Mouse (Mus musculus): Measurements from ENCODE around the gene Armh3.
A peak's percentile ranks its signal among the peaks of the same experiment; 100 is the strongest.
"Not testable (repeated sequence)": the region's sequence is repeated elsewhere in the genome, so short reads cannot be mapped to it uniquely, and the experiment has no call there.

The Armh3 gene

DNA sequence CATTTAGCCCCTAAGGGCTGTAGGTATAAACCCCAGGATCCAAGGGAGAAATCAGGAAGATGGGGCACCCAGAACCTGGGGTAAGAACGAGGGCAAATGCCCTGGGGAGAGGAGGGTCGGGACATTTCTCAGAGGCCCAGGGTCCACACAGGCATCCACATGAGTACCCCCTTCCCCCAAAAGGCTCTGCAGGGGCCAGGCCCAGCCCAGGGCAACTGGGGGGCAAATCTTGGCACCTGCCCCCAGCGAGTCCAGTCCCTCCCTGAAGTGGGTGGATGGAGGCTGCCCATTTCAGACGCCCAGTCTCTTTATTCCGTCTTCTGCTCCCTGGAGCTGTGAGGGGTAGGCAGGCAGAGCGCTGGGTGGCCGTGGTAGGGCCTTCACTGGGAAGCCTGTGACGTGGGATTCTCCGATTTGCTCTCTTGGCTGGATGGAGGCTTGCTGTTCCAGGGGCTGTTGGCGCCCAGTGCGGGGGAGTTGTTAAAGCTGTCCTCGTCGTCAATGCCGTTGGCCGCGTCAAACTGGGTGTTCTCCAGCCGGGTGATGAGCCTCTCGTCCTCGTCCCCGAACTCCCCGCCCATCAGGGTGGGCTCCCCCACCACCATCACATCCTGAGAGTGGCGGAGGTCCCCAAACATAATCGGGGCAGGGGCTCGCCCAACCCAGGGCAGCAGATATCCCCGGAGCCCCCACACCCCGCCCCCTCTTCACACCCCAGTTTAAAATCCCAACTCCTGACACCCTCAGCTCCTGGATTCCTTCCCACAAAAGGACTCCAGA, 34.6 kb upstream of the Armh3 start:
- no peak for DNase-seq (ENCODE audit: low read depth)

DNA sequence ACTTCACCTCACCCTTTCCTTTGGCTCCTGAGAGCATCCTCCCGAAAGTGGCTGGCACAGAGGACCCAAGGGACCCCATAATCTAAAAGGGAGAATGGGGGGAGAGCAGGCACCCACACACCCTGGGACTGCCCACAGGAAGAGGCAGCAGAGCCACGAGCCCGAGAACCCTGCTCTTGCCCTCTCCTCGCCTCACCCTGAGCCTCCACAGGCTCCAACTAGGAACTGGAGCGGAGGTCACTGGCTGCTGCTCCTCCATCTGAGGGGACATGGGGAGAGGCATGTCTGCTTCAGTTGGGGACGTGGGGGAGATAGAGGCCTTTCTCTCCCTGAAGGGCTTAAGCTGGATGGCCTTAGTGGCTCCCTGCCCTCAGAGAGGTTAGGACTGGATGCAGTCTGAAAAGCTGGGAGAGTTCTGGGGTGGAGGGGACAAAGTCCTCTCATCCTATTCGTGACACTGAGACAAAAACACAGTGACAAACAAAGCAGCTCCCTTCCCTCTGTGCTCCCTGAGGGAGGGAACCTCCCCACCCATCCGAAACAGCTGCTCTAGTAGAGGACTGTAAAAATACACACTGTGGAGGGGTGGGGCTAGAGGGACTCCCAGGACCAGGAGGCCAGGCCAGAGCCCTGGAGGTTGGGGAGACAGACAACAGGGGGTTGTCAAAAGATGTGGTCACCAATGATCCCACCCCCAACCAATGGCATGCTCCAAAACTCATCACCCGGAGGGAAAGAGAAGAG, 33.6 kb upstream of the Armh3 start:
- DNase-seq (ENCODE audit: low read depth), result no peak

DNA sequence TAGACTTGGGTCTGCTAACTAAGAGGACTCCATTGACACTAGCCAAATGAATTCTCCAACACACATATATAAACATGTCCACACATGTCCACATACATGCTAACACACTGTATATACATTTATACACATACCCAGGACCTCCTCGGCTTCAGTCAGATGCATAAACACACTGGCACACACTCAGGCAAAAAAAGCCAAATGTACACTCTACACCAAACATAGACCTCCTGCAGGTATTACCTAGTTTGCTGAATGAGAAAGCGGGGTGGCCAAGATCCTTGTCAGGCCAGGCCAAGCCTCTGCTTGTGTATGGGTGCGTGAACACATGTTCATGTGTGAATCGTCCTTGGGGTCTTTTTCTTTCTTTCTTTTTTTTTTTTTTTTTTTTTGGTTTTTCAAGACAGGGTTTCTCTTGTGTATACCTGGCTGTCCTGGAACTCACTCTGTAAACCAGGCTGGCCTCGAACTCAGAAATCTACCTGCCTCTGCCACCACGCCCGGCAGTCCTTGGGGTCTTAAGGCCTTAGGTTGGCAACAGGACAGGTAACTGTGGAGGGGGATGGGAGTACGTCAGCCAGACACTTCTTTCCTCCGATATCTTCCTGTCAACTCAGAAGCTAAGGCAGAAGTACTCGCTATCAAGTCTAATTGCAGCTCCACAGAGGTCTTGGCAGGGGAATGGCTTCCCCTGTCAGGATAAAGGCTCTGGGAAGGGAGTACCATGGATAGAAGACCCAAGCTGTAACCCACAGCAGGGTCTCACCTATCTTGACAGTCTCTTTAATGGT, 32.1 kb upstream of the Armh3 start:
- no peak for DNase-seq (ENCODE audit: low read depth)

DNA sequence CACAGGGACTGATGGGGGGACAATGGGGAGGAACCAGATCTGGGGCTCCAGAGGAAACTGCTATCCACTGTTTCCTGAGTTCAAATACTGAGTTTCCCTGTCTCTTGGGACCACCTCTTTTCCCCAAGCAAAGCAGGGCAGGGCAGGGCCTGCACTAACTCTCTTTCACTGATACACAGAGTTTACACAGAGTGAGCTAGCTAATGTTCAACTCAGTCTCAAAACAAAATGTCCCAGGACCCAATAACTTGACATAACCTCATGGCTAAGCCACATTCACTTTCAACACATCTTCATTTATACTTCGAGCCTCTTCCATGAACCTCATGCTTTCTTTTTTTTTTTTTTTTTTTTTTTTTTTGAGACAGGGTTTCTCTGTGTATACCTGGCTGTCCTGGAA, 31.4 kb upstream of the Armh3 start:
- no peak for DNase-seq (ENCODE audit: low read depth)

DNA sequence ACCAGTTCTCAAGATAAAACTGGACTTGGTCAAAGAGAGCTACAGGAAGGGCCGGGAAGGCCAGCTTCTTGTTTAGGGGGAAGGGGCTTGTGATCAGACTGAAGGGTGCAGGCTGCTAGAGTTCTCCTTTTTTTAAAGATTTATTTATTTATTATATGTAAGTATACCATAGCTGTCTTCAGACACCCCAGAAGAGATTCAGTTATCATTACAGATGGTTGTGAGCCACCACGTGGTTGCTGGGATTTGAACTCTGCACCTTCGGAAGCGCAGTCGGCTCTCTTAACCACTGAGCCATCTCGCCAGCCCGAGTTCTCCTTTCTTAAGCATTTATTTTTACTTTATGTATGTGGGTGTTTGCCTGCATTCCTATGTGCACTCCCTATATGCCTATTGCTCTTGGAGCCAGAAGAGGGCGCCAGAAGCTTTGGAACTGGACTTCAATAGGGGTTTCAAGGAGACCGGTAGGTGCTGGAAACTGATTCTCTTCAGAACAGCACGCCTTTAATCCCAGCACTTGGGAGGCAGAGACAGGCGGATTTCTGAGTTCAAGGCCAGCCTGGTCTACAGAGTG, 30.5 kb upstream of the Armh3 start:
- peak; percentile 67 for DNase-seq (ENCODE audit: low read depth)

DNA sequence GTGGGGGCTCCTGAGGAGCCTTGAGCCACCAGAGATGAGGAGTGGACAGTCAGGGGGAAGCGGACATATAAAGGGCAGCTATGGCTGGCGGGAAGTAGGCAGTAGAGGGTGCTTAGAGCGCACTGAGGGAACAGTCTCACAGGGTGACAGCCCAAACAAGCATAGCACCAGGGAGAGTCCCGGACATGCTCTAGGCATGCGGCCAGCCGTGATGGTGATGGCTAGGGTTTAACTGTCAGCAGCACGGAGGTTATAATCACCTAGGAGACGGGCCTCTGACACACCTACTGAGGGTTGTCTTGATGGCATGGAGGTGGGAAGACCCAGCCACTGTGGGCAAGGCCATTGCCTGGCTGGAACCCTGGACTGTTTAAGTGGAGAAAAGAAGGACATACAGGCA, 28.3 kb upstream of the Armh3 start:
- no peak for DNase-seq (ENCODE audit: low read depth)

DNA sequence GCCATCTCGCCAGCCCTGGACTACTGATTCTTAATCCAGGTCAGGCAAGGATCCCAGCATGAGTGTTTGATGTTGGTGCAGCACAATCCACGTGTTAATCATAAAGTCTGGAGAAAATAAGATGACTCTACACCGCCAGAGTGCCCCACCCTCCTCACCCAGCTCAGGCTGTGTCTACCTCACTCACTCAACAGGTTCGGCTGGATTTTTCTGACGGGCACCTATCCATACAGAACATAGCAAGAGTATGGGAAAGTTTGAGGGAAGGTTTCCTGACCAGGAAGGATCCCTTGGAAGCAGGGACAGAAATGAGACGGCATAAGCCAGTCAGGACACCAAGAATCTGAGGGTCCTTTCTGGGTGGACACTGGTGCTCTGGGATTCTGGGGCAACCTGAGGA, 26.7 kb upstream of the Armh3 start:
- DNase-seq (ENCODE audit: low read depth), result no peak

DNA sequence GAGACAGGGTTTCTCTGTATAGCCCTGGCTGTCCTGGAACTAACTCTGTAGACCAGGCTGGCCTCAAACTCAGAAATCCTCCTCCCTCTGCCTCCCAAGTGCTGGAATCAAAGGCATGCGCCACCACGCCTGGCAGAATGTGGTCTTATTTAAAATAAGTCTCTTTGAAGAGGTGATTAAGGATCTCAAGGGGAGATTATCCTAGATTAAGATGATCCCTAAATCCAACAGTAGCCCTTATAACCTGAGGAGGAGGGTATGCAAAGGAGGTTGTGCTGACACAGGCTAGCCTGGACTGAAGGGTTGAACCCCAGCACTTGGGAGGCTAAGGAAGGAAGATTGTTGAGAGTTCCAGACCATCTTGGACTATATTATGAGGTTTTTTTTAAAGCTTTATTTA, 17.7 kb upstream of the Armh3 start:
- DNase-seq (ENCODE audit: low read depth), result no peak

DNA sequence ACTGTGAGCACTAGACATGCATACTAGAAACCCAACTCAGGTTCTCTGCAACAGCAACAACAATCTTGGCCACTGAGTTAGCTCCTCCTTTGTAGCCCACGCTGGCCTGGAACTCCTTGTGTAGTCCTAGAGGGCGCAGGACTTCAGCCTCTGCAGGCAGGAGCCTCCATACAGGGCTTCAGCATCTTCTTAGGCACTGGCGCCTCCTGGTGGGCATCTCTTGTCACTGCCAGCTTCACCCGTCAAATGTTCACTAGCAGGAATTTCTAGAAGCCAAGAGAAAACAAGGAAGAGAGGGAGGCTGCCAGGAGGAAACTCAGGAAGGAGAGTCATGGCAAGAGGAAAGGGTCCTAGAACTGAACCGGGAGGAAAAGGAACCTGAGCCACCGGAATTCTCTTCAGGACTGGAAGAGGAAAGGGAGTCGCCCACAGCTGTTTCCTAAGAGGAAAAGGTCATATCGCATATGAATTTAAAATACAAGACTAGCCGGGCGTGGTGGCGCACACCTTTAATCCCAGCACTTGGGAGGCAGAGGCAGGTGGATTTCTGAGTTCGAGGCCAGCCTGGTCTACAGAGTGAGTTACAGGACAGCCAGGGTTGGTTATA, 16.4 kb upstream of the Armh3 start:
- peak; percentile 93 for DNase-seq (ENCODE audit: low read depth)

DNA sequence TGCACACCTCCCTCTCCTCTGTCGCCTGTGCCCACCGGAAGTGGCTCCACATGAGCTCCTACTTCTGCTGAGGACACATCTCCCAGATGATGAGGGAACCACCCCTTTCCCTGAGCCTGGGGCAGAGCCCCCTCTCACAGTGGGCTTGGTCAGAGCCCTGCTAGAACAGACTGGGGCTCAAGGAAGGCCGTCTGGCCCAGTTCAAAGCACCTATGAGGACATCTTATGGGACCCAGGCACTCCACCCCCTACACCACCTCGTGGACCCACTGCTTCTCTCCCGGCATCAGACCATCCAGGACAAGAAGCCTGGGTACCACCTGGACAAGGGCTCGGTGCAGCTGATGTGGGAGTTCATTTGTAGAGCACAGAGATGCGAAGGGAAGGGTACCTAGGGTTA, 7.4 kb upstream of the Armh3 start:
- DNase-seq (ENCODE audit: low read depth), result no peak

DNA sequence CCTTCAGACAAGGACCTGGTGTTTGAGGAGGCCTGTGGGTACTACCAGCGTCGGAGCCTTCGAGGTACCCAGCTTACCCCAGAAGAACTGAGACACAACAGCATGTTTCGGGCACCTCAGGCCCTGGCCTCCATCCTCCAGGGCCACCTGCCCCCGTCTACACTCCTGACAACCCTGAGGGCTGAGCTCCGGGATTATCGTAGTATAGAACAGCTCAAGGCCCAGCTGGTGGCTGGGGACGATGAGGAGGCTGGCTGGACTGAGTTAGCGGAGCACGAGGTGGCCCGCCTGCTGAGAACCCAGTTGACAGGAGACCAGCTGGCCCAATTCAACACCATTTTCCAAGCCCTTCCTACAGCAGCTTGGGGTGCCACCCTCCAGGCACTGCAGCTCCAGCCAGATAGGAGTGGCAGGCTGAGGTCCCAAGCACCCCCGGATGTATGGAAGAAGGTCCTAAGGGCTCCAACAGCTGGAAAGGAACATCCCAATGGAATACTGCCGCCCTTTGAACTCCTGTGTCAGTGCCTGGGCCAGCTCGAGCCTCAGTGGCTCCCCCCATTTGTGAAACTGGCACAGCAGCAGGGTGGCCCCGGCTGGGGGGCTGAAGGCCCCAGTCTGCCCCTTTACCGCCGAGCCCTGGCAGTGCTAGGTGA, 6.7 kb upstream of the Armh3 start:
- no peak for DNase-seq (ENCODE audit: low read depth)

DNA sequence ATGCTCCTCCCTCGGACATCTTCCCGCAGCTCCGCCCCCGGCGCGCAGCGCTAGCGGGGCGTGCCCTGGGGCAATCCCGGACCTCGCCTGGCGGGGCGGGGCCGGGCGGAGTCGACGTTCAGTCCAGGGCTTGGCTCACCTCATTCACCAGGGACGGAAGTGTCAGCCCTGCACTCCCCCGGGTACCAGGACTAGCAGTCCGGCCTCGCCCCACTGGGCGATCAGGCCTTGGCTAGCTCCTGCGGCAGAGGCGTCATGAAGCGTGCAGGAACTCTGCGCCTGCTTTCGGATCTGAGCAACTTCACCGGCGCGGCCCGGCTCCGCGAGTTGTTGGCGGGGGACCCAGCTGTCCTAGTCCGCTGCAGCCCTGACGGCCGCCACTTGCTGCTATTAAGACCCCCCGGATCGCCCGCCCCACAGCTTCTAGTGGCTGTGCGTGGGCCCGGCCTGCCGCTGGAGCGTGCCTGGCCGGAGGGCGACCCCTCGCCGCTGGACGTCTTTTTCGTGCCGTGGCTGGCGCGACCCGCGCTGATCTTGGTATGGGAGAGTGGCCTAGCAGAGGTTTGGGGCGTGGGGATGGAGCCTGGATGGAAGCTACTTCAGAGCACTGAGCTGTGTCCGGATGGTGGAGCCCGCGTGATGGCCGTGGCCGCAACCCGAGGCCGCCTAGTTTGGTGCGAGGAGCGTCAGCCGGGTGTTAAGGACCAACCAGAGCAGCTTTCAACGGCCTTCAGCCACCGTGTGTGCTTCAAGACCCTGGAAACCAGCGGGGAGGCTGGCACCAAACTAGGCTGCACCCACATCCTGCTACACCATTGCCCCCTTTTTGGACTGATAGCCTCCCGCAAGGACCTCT, 5.3 kb upstream of the Armh3 start, which contains the start of gene Hps6:
Gene Hps6 (plus strand): TSS at position 138 of the 856 bp plus-strand sequence.
- peak; percentile 94 for DNase-seq (ENCODE audit: low read depth)

DNA sequence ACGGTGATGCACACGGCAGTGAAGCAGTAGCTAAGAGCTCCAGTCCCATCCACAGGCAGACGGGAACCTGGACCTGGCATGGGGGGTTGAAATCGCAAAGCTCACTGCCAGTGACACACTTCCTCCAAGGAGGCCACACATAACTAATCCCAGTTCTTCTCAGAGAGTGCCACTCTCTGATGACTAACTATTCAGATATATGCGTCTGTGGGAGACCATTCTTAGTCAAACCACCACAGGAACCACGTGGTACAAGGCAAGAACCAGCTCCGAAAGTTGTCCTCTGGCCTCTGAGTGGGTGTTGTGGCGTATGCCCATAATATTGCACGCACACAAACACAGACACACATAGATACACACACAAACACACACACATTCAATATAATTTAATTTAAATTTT, 4.0 kb upstream of the Armh3 start:
- DNase-seq (ENCODE audit: low read depth), result peak; percentile 78

DNA sequence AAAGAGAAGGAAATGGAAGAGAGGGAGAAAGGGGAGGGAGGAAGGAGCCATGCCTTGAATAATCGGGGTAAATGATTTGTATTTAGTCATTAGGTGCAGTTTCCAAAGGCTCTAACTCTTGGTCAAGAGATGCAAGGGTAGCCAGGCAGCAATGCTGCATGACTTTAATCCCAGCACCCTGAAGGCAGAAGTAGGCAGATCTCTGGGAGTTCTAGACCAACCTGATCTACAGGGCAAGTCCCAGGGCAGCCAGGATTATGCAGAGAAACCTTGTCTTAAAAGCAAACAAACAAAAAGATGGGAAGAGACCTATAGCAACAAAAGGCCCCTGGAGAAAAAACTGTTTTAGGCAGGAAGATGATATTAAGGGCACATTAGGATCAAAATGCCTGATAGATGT, 1.1 kb upstream of the Armh3 start:
- no peak for DNase-seq (ENCODE audit: low read depth)

DNA sequence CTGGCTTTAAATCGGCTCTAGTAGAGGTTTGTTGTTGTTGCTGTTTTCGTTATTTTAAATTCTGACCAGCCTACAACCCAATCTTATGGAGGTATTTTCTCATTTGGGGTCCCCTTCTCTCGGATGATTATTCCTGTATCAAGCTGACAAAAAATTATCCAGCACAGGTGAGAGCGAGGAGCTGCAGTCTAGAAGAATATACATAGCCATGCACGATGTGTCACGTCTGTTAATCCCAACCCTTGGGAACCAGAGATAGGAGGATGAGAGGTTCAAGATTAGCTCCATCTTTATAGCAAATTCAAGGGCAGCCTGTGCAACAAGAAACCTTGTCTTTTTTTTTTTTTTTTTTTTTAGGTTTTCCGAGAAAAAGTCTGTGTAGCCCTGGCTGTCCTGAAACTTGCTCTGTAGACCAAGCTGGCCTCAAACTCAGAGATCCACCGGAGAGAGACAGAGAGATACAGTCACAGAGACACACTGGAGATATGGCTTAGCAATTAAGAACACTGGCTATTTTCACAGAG, 468 bp upstream of the Armh3 start:
- no peak for DNase-seq (ENCODE audit: low read depth)

DNA sequence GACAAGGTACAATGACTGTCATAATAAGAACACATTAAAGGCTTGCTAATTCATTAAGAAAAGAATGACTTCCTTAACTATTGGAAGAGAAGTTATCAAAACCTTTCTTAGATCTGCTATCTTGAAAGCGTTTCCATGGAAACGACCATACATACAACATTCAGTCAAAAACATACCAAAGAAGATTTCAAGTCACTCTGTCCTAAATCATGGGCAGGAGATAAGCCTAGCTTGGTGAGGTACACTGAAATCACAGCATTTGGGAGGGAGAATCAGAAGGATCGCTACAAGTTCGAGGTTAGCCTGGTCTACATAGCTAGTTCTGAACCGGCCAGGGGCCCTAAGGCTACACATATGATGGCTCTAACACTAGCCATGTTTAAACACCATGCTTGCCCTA, 923 bp downstream of the Armh3 start:
- peak; percentile 77 for DNase-seq (ENCODE audit: low read depth)

DNA sequence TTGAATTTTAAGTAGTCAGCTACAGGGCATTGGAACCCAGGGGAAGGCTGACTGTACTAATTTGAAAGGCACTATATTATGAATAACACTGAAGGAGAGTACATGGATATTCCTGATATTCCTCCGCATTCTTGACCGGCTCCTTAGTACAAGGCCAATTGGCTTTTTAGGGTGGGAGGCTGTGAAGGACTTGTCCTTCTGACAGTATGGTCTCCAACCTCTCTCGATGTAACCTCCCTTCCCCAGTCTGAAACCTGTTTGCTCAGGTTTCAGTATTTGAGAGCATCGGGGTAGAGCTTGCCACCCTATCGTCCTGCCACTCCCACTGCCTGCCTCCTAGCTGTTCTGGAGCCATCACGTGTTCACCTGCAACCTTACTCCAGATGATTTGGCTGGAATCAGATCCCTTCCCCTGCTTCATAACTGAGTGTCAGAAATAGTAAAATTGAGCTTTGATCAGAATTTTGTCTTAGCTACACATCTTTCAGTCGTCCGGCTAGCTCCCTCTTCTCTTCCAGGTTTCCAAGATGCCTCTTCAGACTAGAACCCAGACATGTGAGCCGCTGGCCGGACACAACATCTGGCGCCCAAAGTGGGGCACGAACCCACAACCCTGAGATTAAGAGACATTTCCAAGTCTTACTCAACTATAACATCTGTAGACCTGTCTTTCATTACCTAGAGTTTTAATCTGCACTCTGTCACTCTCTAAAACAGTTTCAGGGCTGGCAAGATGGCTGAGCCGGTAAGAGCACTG, 4.1 kb downstream of the Armh3 start:
- DNase-seq (ENCODE audit: low read depth), result no peak

DNA sequence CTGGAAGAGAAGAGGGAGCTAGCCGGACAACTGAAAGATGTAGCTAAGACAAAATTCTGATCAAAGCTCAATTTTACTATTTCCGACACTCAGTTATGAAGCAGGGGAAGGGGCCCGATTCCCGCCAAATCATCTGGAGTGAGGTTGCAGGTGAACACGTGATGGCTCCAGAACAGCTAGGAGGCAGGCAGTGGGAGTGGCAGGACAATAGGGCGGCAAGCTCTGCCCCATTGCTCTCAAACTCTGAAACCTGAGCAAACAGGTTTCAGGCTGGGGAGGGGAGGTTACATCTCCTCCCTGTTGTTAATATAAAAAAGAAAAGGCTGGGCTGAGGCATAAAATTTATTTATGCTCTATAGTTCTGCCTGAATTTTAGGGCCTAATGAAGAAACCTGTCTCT, 4.8 kb downstream of the Armh3 start:
- DNase-seq (ENCODE audit: low read depth), result not testable (repeated sequence)

DNA sequence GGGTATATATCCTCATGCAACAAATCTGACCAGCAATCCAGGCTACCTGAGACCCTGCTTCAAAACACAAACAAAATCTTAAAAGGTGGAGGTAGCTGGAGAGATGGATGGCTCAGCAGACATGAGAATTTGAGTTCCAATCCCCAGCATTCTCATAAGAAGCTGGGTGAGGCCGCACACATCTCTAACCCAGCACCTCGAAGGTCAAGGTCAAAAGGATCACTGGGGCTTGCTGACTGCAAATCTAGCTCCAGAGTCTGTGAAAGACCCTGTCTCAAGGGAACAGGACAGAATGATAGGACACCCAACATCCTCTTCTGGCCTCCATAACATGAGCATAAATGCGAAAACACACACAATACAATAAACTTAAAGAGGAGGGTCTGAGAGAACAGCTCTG, 7.1 kb downstream of the Armh3 start:
- no peak for DNase-seq (ENCODE audit: low read depth)

DNA sequence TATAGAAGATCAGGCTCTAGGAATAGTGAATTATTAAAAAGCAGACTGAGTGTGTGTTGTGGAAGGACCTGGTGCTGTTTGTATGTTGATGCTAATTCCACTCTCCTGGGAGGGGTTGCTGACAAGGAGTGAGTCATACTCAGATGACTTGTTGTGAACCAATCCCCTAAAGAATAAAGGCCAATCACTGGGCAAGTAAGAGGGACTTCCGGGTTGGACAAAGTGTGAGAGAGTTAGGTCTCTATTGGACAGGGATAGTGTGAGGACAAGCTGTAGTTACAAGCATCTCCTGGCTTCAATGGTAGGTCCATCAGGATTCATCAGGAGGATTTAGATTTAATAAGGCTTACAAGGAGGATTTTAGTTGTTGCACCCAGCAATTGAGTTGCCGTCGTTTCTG, 10.1 kb downstream of the Armh3 start:
- DNase-seq (ENCODE audit: low read depth), result no peak
